Mouse (Mus musculus): ENCODE measurements around the gene Vgll4. TPM values are rescaled to one million over a fixed set of nuclear protein-coding genes. Genes with fewer than 3 reads are reported as not detected.

Gene Vgll4
- polyA plus RNA-seq, 1 experiment from 2014 or later, result 52.7 TPM

DNA sequence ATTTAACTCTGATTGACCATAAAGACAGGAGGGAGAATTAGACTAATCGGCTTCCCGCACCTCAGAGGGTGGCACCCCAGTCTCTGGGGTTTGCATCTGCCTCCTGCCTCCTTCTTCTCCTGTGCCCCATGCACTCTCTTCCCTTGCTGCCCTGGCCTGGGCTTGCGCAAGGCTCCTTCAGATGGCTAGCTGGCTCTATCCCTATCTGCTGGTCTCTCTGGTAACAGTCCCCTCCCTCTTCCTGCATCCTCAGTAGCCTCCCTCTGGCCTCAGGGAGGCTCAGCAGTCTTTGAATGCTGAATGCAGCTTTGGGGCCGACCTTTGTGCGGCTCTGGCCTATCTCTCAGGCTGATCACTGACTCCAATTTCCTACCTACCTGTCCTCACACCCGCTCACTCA, 37.2 kb upstream of the Vgll4 start:
- peaks cover 34% of the 10 kb centered on the region for H3K36me3 ChIP-seq (ENCODE audit: control insufficient read depth, insufficient read depth, low read length)
- H3K27me3 ChIP-seq (ENCODE audit: control insufficient read depth, insufficient read depth, low read length), result no peaks in the 10 kb centered on the region
- peaks cover 10 to 11% of the 10 kb centered on the region in 2 experiments; a peak in 3 of 4 replicates for H3K4me1 ChIP-seq (ENCODE audit: control insufficient read depth in 2 of 2, insufficient read depth in 2 of 2, low read length in 2 of 2)
- no peak overlapping the region for H3K4me3 ChIP-seq (ENCODE audit: control insufficient read depth in 1 of 2, insufficient read depth in 1 of 2, low read depth in 1 of 2, low read length in 2 of 2)
- H3K9ac ChIP-seq (ENCODE audit: low read length), result no peak overlapping the region
- no peak for ATAC-seq (ENCODE audit: insufficient number of reproducible peaks, insufficient read depth, low FRiP score, low read depth)
- WGBS, result 50% methylated on average over 6 of the region's 6 CpGs
- H3K4me2 ChIP-seq (ENCODE audit: low read length), result peak overlapping the region; percentile 11; the same call in 1 of the 2 replicates
- H3K27ac ChIP-seq (replicated peaks in 1 of 2; ENCODE audit: control insufficient read depth in 1 of 2, insufficient read depth in 1 of 2, low read depth in 2 of 2, low read length in 2 of 2), result no peak overlapping the region
- no peaks in the 10 kb centered on the region for H3K9me3 ChIP-seq (ENCODE audit: control insufficient read depth, low read length)

GRCm38 (mm10) chr6:115006065-115006464, 36.3 kb upstream of the Vgll4 start:
- no peak for ATAC-seq (ENCODE audit: insufficient number of reproducible peaks, insufficient read depth, low FRiP score, low read depth)
- peaks cover 26% of the 10 kb centered on the region for H3K36me3 ChIP-seq (ENCODE audit: control insufficient read depth, insufficient read depth, low read length)
- 78% methylated on average over 3 of the region's 3 CpGs for WGBS
- H3K4me3 ChIP-seq (ENCODE audit: control insufficient read depth in 1 of 2, insufficient read depth in 1 of 2, low read depth in 1 of 2, low read length in 2 of 2), result no peak overlapping the region
- peaks cover 10 to 11% of the 10 kb centered on the region in 2 experiments; a peak in 3 of 4 replicates for H3K4me1 ChIP-seq (ENCODE audit: control insufficient read depth in 2 of 2, insufficient read depth in 2 of 2, low read length in 2 of 2)
- no peaks in the 10 kb centered on the region for H3K9me3 ChIP-seq (ENCODE audit: control insufficient read depth, low read length)
- no peaks in the 10 kb centered on the region for H3K27me3 ChIP-seq (ENCODE audit: control insufficient read depth, insufficient read depth, low read length)
- no peak overlapping the region for H3K27ac ChIP-seq (replicated peaks in 1 of 2; ENCODE audit: control insufficient read depth in 1 of 2, insufficient read depth in 1 of 2, low read depth in 2 of 2, low read length in 2 of 2)
- no peak overlapping the region for H3K4me2 ChIP-seq (ENCODE audit: low read length)
- no peak overlapping the region for H3K9ac ChIP-seq (ENCODE audit: low read length)

DNA sequence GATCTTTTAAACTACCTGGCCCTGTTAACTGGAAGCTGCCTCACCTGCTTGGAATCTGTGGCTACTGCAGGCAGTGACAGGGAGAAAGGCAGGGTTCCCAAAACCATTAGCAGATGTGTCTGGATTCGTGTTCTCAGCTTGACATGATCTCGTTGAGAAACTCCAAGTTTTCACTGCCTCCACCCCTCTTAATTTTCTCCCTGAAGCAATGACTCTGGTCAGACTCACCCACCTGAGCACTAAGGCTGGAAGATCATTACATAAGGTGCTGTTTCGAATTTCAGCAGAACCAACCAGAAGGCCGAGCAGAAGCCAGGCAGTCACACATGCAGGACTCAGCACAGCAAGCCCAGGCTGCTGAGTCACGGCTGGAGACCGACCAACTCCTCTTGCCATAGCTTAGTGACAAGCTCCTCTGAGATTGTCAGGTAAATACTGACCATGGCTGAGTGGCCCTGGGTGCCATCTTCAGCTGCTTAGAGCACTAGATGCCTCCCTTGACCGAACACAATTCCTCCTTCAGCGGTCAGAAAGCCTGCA, 35.6 kb upstream of the Vgll4 start:
- Histone ChIP-seq H3K27me3 (ENCODE audit: control insufficient read depth, insufficient read depth, low read length) (no peaks in the 10 kb centered on the region), H3K27ac (replicated peaks in 1 of 2; ENCODE audit: control insufficient read depth in 1 of 2, insufficient read depth in 1 of 2, low read depth in 2 of 2, low read length in 2 of 2) (no peak overlapping the region), H3K9me3 (ENCODE audit: control insufficient read depth, low read length) (no peaks in the 10 kb centered on the region), H3K4me1 (ENCODE audit: control insufficient read depth in 2 of 2, insufficient read depth in 2 of 2, low read length in 2 of 2) (peaks cover 10 to 11% of the 10 kb centered on the region in 2 experiments; a peak in 3 of 4 replicates), H3K4me3 (ENCODE audit: control insufficient read depth in 1 of 2, insufficient read depth in 1 of 2, low read depth in 1 of 2, low read length in 2 of 2) (no peak overlapping the region), H3K4me2 (ENCODE audit: low read length) (no peak overlapping the region), H3K9ac (ENCODE audit: low read length) (no peak overlapping the region), H3K36me3 (ENCODE audit: control insufficient read depth, insufficient read depth, low read length) (peaks cover 20% of the 10 kb centered on the region)
- no peak for ATAC-seq (ENCODE audit: insufficient number of reproducible peaks, insufficient read depth, low FRiP score, low read depth)
- WGBS, result 85% methylated on average over 8 of the region's 8 CpGs

GRCm38 (mm10) chr6:115004636-115005035, 34.8 kb upstream of the Vgll4 start:
- Histone ChIP-seq H3K4me3 (ENCODE audit: control insufficient read depth in 1 of 2, insufficient read depth in 1 of 2, low read depth in 1 of 2, low read length in 2 of 2) (no peak overlapping the region), H3K27me3 (ENCODE audit: control insufficient read depth, insufficient read depth, low read length) (no peaks in the 10 kb centered on the region), H3K4me1 (ENCODE audit: control insufficient read depth in 2 of 2, insufficient read depth in 2 of 2, low read length in 2 of 2) (peaks cover 10 to 11% of the 10 kb centered on the region in 2 experiments; a peak in 3 of 4 replicates), H3K36me3 (ENCODE audit: control insufficient read depth, insufficient read depth, low read length) (peaks cover 18% of the 10 kb centered on the region), H3K9ac (ENCODE audit: low read length) (no peak overlapping the region), H3K27ac (replicated peaks in 1 of 2; ENCODE audit: control insufficient read depth in 1 of 2, insufficient read depth in 1 of 2, low read depth in 2 of 2, low read length in 2 of 2) (no peak overlapping the region), H3K4me2 (ENCODE audit: low read length) (no peak overlapping the region), H3K9me3 (ENCODE audit: control insufficient read depth, low read length) (no peaks in the 10 kb centered on the region)
- no peak for ATAC-seq (ENCODE audit: insufficient number of reproducible peaks, insufficient read depth, low FRiP score, low read depth)
- WGBS, result 83% methylated on average over 8 of the region's 8 CpGs

GRCm38 (mm10) chr6:114998374-114999031, 28.7 kb upstream of the Vgll4 start:
- Histone ChIP-seq H3K9me3 (ENCODE audit: control insufficient read depth, low read length) (no peaks in the 10 kb centered on the region), H3K9ac (ENCODE audit: low read length) (no peak overlapping the region), H3K4me1 (ENCODE audit: control insufficient read depth in 2 of 2, insufficient read depth in 2 of 2, low read length in 2 of 2) (peaks cover 2 to 6% of the 10 kb centered on the region in 2 experiments; a peak in 1 of 4 replicates), H3K27ac (replicated peaks in 1 of 2; ENCODE audit: control insufficient read depth in 1 of 2, insufficient read depth in 1 of 2, low read depth in 2 of 2, low read length in 2 of 2) (no peak overlapping the region), H3K36me3 (ENCODE audit: control insufficient read depth, insufficient read depth, low read length) (0 out of 2 replicates have a peak, but pooled peaks cover 2% of the 10 kb centered on the region), H3K4me3 (ENCODE audit: control insufficient read depth in 1 of 2, insufficient read depth in 1 of 2, low read depth in 1 of 2, low read length in 2 of 2) (no peak overlapping the region), H3K4me2 (ENCODE audit: low read length) (no peak overlapping the region), H3K27me3 (ENCODE audit: control insufficient read depth, insufficient read depth, low read length) (no peaks in the 10 kb centered on the region)
- ATAC-seq (ENCODE audit: insufficient number of reproducible peaks, insufficient read depth, low FRiP score, low read depth), result no peak
- 52% methylated on average over 16 of the region's 16 CpGs for WGBS

DNA sequence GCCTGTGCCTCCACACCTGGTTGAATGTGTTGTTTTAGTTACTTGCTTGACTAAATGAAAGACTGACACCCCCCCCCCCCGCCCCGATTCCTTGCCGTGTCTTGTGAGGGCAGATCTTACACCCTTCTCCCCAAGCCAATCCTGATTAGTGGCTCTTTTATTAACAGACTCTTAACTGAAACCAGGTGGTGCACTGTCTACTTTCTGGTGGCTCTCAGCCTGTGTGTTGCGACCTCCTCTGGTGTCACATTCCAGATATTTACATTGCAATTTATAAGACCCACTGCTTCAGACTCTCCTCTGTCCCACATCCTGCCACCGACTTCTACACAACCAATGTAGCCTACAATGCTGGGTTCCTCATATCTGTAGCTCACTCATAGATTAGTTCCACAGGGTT, 27.7 kb upstream of the Vgll4 start:
- Histone ChIP-seq H3K4me1 (ENCODE audit: control insufficient read depth in 2 of 2, insufficient read depth in 2 of 2, low read length in 2 of 2) (peaks cover 2 to 6% of the 10 kb centered on the region in 2 experiments; a peak in 1 of 4 replicates), H3K9me3 (ENCODE audit: control insufficient read depth, low read length) (no peaks in the 10 kb centered on the region), H3K36me3 (ENCODE audit: control insufficient read depth, insufficient read depth, low read length) (no peaks in the 10 kb centered on the region), H3K27me3 (ENCODE audit: control insufficient read depth, insufficient read depth, low read length) (no peaks in the 10 kb centered on the region), H3K9ac (ENCODE audit: low read length) (no peak overlapping the region), H3K27ac (replicated peaks in 1 of 2; ENCODE audit: control insufficient read depth in 1 of 2, insufficient read depth in 1 of 2, low read depth in 2 of 2, low read length in 2 of 2) (no peak overlapping the region), H3K4me2 (ENCODE audit: low read length) (no peak overlapping the region), H3K4me3 (ENCODE audit: control insufficient read depth in 1 of 2, insufficient read depth in 1 of 2, low read depth in 1 of 2, low read length in 2 of 2) (no peak overlapping the region)
- no peak for ATAC-seq (ENCODE audit: insufficient number of reproducible peaks, insufficient read depth, low FRiP score, low read depth)
- WGBS, result 79% methylated on average over 5 of the region's 5 CpGs

GRCm38 (mm10) chr6:114996910-114997309, 27.1 kb upstream of the Vgll4 start:
- no peaks in the 10 kb centered on the region for H3K9me3 ChIP-seq (ENCODE audit: control insufficient read depth, low read length)
- H3K36me3 ChIP-seq (ENCODE audit: control insufficient read depth, insufficient read depth, low read length), result no peaks in the 10 kb centered on the region
- H3K27me3 ChIP-seq (ENCODE audit: control insufficient read depth, insufficient read depth, low read length), result no peaks in the 10 kb centered on the region
- no peak overlapping the region for H3K4me2 ChIP-seq (ENCODE audit: low read length)
- no peak overlapping the region for H3K9ac ChIP-seq (ENCODE audit: low read length)
- H3K4me3 ChIP-seq (ENCODE audit: control insufficient read depth in 1 of 2, insufficient read depth in 1 of 2, low read depth in 1 of 2, low read length in 2 of 2), result no peak overlapping the region
- no peak overlapping the region for H3K27ac ChIP-seq (replicated peaks in 1 of 2; ENCODE audit: control insufficient read depth in 1 of 2, insufficient read depth in 1 of 2, low read depth in 2 of 2, low read length in 2 of 2)
- 89% methylated on average over 5 of the region's 5 CpGs for WGBS
- no peak for ATAC-seq (ENCODE audit: insufficient number of reproducible peaks, insufficient read depth, low FRiP score, low read depth)
- peaks cover 2 to 6% of the 10 kb centered on the region in 2 experiments; a peak in 1 of 4 replicates for H3K4me1 ChIP-seq (ENCODE audit: control insufficient read depth in 2 of 2, insufficient read depth in 2 of 2, low read length in 2 of 2)

All from heart, embryonic 14.5 days (tissue).